Comparison of ENCODE assay signal across 18 mouse cellular contexts in the genomic region with DNA sequence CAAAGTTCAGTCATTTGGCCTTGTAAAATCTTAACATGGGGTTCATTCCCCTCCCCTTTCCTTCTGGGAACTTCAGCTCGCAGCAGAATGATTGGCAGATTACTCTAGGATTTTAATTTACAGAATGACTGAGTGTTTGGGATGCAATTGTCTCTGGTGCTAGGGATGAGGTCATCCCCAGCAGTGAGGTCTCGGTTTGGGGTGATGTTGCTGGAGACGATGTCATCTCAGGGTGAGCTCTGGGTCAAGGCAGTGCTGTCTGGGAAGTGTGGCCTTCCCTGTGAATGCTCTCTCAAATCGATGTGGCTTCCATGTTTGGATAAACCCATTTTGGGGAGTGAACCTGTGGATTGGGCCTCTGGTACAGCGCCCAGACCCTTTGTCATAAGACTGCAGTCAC. TPM values are rescaled to one million over a fixed set of nuclear protein-coding genes. Genes with fewer than 3 reads are reported as not detected.
"Had no signal": no experiment of that assay in that cellular context is flagged by ENCODE, and none has a peak within 500 bp of the region (broad histone marks: within the 10 kb centered on the region; RNA-seq: fewer than 3 reads in every experiment).

No protein-coding gene starts in this region.

- H3K4me3 ChIP-seq: heart, embryonic 10.5 days; heart, embryonic 12.5 days; hindbrain, embryonic 13.5 days; hindbrain, embryonic 15.5 days; limb, embryonic 13.5 days; limb, embryonic 15.5 days; liver, embryonic 12.5 days had no signal

- H3K4me1 ChIP-seq: hindbrain, embryonic 15.5 days; liver, embryonic 12.5 days had no signal

- DNase-seq: gastrocnemius, postnatal 14 days; heart, postnatal 14 days; kidney, adult 11 months; kidney, postnatal 10 days; layer of hippocampus, adult 9-11 months; layer of hippocampus, postnatal 36 days; left cerebral cortex, postnatal 4 days had no signal

- H3K27ac ChIP-seq: hindbrain, embryonic 13.5 days; hindbrain, embryonic 15.5 days; hindbrain, postnatal 0 days; limb, embryonic 13.5 days; limb, embryonic 15.5 days; liver, embryonic 12.5 days; liver, embryonic 14.5 days had no signal

- H3K36me3 ChIP-seq: heart, embryonic 10.5 days; heart, embryonic 12.5 days; hindbrain, embryonic 13.5 days; hindbrain, embryonic 15.5 days; limb, embryonic 13.5 days; limb, embryonic 15.5 days; liver, embryonic 12.5 days had no signal

- ATAC-seq: hindbrain, postnatal 0 days; intestine, embryonic 16.5 days; liver, embryonic 12.5 days had no signal

- H3K27me3 ChIP-seq: heart, embryonic 12.5 days; hindbrain, embryonic 15.5 days had no signal

RNA-seq across cellular contexts. Expression of a gene that starts 41.1 kb away (rescaled TPM):
- total RNA-seq: hematopoietic stem cell, adult 5-6 weeks had no signal
